Mouse (Mus musculus) kidney, adult 18-20 months (tissue): ENCODE measurements around the gene Tmem208.

Source experiments
- DNase-seq: peaks from one replicate; pipeline ENCODE4 v3.0.0; 2021

The Tmem208 gene

GRCm38 (mm10) chr8:105356681-105357080, 30.5 kb downstream of the Tmem208 start:
- no peak for DNase-seq

GRCm38 (mm10) chr8:105359208-105359607, 33.1 kb downstream of the Tmem208 start:
- no peak for DNase-seq

- DNase-seq: no peak
Observed at GRCm38 (mm10) chr8:105359646-105360045, 33.5 kb downstream of the Tmem208 start.

GRCm38 (mm10) chr8:105361751-105362702, 35.9 kb downstream of the Tmem208 start:
- DNase-seq: no peak

GRCm38 (mm10) chr8:105367107-105367506, 41.0 kb downstream of the Tmem208 start:
- DNase-seq: no peak

- no peak for DNase-seq
Observed at GRCm38 (mm10) chr8:105372473-105372872, 46.3 kb downstream of the Tmem208 start.

GRCm38 (mm10) chr8:105373032-105373431, 46.9 kb downstream of the Tmem208 start, which contains the start of gene Plekhg4:
TSS of gene Plekhg4 (plus strand) at chr8:105373274.
- DNase-seq: no peak

- no peak for DNase-seq
Observed at GRCm38 (mm10) chr8:105374513-105374966, 48.4 kb downstream of the Tmem208 start.

GRCm38 (mm10) chr8:105378673-105379072, 52.5 kb downstream of the Tmem208 start:
- DNase-seq: peak; percentile 79

- DNase-seq: no peak
Observed at GRCm38 (mm10) chr8:105380308-105380707, 54.2 kb downstream of the Tmem208 start.

GRCm38 (mm10) chr8:105384070-105384469, 57.9 kb downstream of the Tmem208 start:
- DNase-seq: no peak
